Mouse (Mus musculus) embryonic facial prominence, embryonic 13.5 days (tissue): ENCODE measurements around the gene Foxp1. TPM values are rescaled to one million over a fixed set of nuclear protein-coding genes. Genes with fewer than 3 reads are reported as not detected.

Source experiments
- ATAC-seq: fragments of 200-750 bp; cut with Nextera tagmentation; 2 replicates; pipeline ENCODE4 v1.8.0; 2017; ENCODE audit warnings: low read depth; ENCODE audit not compliant: insufficient number of reproducible peaks, insufficient read depth, low FRiP score, low TSS enrichment
- H3K27ac ChIP-seq: fragments of 300-500 bp; sonication (generic); 2 replicates; pipeline ENCODE4 v1.5.1; 2015; ENCODE audit warnings: moderate library complexity, mild to moderate bottlenecking, inconsistent platforms
- H3K27me3 ChIP-seq: fragments of 300-500 bp; sonication (generic); 2 replicates; pipeline ENCODE4 v1.6.1; 2015; ENCODE audit warnings: mild to moderate bottlenecking, inconsistent platforms
- H3K36me3 ChIP-seq: fragments of 300-500 bp; sonication (generic); 2 replicates; pipeline ENCODE4 v1.6.1; 2015; ENCODE audit warnings: mild to moderate bottlenecking, inconsistent platforms
- H3K4me1 ChIP-seq: fragments of 300-500 bp; sonication (generic); 2 replicates; pipeline ENCODE4 v1.6.1; 2015; ENCODE audit warnings: inconsistent platforms
- H3K4me2 ChIP-seq: fragments of 300-500 bp; sonication (generic); 2 replicates; pipeline ENCODE4 v1.6.1; 2015; ENCODE audit warnings: moderate library complexity, mild to moderate bottlenecking, inconsistent platforms
- H3K4me3 ChIP-seq: fragments of 300-500 bp; sonication (generic); 2 replicates; pipeline ENCODE4 v1.5.1; 2015; ENCODE audit warnings: mild to moderate bottlenecking, inconsistent platforms
- H3K9ac ChIP-seq: fragments of 300-500 bp; sonication (generic); 2 replicates; pipeline ENCODE4 v1.6.1; 2015; ENCODE audit warnings: mild to moderate bottlenecking, inconsistent platforms
- H3K9me3 ChIP-seq: fragments of 300-500 bp; sonication (generic); 2 replicates; pipeline ENCODE4 v1.6.1; 2016; ENCODE audit warnings: inconsistent platforms
- WGBS: fragments of 180-500 bp; shearing (Covaris S2); methylation state at CpG from one replicate; pipeline ENCODE4 v1.1.7; 2015; ENCODE audit warnings: mixed read lengths; 5-methylcytosine and 5-hydroxymethylcytosine counted together
- polyA plus RNA-seq: library from polyadenylated mRNA; unstranded; fragments of >200 nt; fragmentation: Nextera tagmentation; extraction: Ambion mirVana; gene quantifications from 2 replicates; pipeline ENCODE4 v1.2.1, GENCODE M21; 2015

Gene Foxp1
- polyA plus RNA-seq, 1 experiment from 2014 or later: 66.7 TPM

DNA sequence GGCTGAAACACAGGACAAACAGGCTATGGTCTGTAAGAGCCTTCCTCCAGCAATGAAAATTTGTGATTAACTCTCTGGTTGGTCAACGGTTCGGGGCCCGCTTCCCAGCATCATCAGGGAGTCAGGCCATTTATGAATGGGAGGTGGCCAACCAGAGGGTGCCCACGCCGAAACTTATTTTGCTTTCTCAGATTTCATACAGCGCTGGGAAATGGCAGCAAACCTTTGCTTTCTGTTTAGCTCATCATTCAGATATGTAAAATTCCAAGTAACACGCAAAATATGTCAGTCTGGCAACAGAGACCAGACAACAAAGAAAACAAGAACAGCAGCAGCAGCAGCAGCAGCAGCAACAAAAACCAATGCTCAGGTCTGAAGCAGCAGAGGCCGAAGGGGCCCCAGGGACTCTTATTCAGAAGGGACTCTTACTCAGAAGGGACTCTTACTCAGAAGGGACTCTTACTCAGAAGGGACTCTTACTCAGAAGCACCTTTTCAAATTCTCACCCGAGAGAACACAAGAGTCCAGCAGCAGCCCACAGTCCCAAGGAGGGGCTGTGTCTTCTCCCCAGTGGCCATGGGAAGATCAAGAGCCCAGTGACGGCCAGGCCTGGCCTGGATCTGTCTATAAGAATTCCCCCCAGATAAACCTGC is 391.6 kb downstream of the Foxp1 start:
- Histone ChIP-seq H3K4me1 (peaks cover 12% of the 10 kb centered on the region), H3K27me3 (peaks cover 6% of the 10 kb centered on the region), H3K27ac (no peak overlapping the region), H3K4me2 (no peak overlapping the region), H3K9me3 (no peaks in the 10 kb centered on the region), H3K4me3 (no peak overlapping the region), H3K36me3 (no peaks in the 10 kb centered on the region), H3K9ac (no peak overlapping the region)
- no peak for ATAC-seq
- WGBS: 54% methylated on average over 10 of the region's 10 CpGs

DNA sequence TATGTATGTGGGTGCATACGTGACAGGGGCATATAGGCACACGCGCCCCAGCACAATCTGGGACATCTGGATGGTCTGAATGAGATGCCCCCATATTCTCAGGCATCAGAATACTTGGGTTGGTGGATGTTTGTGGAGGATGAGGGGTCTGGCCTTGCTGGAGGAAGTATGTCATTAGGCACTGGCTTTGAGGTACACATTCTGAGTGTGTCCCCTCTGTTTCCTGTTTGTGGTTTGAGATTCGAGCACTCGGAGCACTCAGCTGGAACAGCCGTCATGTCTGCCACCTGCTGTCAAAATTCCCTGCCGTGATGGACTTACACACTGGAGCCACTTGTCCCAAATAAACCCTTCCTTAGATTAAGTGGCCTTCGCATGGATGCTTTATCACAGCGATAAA is 395.8 kb downstream of the Foxp1 start:
- Histone ChIP-seq H3K9ac (no peak overlapping the region), H3K36me3 (no peaks in the 10 kb centered on the region), H3K4me3 (no peak overlapping the region), H3K27ac (no peak overlapping the region), H3K4me1 (peaks cover 9% of the 10 kb centered on the region; the same call in 1 of the 2 replicates), H3K27me3 (peaks cover 2% of the 10 kb centered on the region), H3K9me3 (no peaks in the 10 kb centered on the region), H3K4me2 (no peak overlapping the region)
- ATAC-seq: no peak
- 82% methylated on average over 9 of the region's 9 CpGs for WGBS

DNA sequence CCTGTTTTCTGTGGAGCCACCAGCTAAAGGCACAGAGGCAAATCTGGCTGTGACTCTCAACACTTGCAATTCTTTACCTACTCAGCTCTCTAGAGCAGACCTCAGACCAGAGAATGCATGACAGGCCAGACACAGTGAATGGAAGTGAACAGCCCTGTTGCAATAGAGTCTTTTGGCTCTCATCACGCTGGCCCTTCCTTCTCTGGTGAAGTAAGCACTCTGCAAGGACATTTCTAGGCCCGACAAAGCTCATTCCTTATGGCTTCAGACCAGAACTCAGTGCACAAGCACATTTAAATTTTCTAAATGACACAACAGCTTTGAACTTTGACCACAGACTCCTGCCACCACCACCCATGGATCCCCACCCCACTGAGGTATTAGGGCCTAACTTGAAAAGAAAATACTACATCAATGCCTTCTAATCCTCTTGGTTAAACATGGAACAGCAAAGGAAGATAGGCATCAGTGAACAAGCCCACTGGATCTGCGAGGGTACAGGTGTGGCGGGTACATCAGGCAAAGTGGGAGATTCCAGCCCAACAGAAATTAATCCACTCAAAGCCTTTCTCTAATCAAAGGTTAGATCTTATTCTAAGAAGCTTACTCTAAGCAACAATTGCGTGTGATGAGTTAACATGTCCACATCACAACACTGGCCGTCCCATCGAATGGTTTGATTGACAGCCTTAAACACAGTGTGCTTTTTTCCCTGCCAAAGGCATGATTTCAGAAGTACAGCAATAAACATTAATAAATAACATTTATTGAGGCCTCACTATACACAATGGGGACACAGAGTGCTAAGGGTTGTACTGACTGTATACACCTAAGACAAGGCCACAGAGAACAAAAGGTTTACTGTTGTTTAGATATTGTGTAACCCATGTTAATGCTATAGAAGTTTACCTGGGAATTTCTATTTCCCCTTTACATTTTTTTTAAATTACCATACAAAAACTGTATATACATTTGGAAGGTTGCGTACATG is 401.4 kb downstream of the Foxp1 start:
- Histone ChIP-seq H3K36me3 (no peaks in the 10 kb centered on the region), H3K9me3 (no peaks in the 10 kb centered on the region), H3K4me1 (peaks cover 4% of the 10 kb centered on the region), H3K27me3 (no peaks in the 10 kb centered on the region), H3K4me3 (no peak overlapping the region), H3K4me2 (no peak overlapping the region), H3K27ac (no peak overlapping the region), H3K9ac (no peak overlapping the region)
- no peak for ATAC-seq
- WGBS: 87% methylated on average over 8 of the region's 8 CpGs

DNA sequence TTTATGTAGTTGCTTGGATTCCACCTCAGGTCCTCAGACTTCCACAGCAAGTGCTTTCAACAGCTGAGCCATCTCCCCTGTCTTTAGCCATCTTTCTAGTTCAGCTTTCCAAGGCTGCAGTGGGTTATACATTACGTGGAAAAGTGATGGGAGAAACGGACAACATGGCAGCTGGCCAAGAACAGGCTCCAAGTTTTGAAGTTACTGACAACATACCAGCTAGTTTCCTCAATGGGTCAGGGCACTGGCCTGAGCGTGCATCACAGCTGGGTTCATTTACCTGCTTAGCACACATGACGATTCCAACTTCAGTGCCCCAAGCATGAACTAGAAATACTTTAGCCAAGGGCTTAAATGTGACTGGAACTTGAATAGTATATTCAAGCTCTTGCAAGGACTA is 404.0 kb downstream of the Foxp1 start:
- Histone ChIP-seq H3K9me3 (no peaks in the 10 kb centered on the region), H3K4me2 (no peak overlapping the region), H3K9ac (no peak overlapping the region), H3K4me3 (no peak overlapping the region), H3K27ac (no peak overlapping the region), H3K4me1 (peaks cover 4% of the 10 kb centered on the region), H3K27me3 (no peaks in the 10 kb centered on the region), H3K36me3 (no peaks in the 10 kb centered on the region)
- 46% methylated on average over 4 of the region's 4 CpGs for WGBS
- ATAC-seq: no peak

GRCm38 (mm10) chr6:99117411-99117810 is 405.1 kb downstream of the Foxp1 start:
- ATAC-seq: no peak
- WGBS: 90% methylated on average over 1 of the region's 1 CpGs
- no peaks in the 10 kb centered on the region for H3K9me3 ChIP-seq

GRCm38 (mm10) chr6:99111856-99112255 is 410.7 kb downstream of the Foxp1 start:
- ATAC-seq: no peak
- Histone ChIP-seq H3K36me3 (no peaks in the 10 kb centered on the region), H3K9ac (no peak overlapping the region), H3K27me3 (no peaks in the 10 kb centered on the region), H3K4me2 (no peak overlapping the region), H3K9me3 (no peaks in the 10 kb centered on the region), H3K4me1 (no peaks in the 10 kb centered on the region), H3K27ac (no peak overlapping the region), H3K4me3 (no peak overlapping the region)
- whole genome bisulfite sequencing: 51% methylated on average over 4 of the region's 4 CpGs

More at GRCm38 (mm10) chr6:99117411-99117810, 405.1 kb downstream of the Foxp1 start:
- Histone ChIP-seq H3K9ac (no peak overlapping the region), H3K27me3 (no peaks in the 10 kb centered on the region), H3K4me3 (no peak overlapping the region), H3K4me1 (peaks cover 4% of the 10 kb centered on the region), H3K36me3 (no peaks in the 10 kb centered on the region), H3K4me2 (no peak overlapping the region), H3K27ac (no peak overlapping the region)

GRCm38 (mm10) chr6:99108417-99108816 is 414.1 kb downstream of the Foxp1 start:
- WGBS: 73% methylated on average over 4 of the region's 4 CpGs
- H3K4me2 ChIP-seq: no peak overlapping the region
- H3K27me3 ChIP-seq: 0 out of 2 replicates have a peak, but pooled peaks cover 7% of the 10 kb centered on the region
- 0 out of 2 replicates have a peak, but pooled peaks cover 2% of the 10 kb centered on the region for H3K4me1 ChIP-seq
- H3K27ac ChIP-seq: no peak overlapping the region
- no peaks in the 10 kb centered on the region for H3K36me3 ChIP-seq
- no peak for ATAC-seq
- H3K9me3 ChIP-seq: no peaks in the 10 kb centered on the region
- no peak overlapping the region for H3K9ac ChIP-seq
- no peak overlapping the region for H3K4me3 ChIP-seq

DNA sequence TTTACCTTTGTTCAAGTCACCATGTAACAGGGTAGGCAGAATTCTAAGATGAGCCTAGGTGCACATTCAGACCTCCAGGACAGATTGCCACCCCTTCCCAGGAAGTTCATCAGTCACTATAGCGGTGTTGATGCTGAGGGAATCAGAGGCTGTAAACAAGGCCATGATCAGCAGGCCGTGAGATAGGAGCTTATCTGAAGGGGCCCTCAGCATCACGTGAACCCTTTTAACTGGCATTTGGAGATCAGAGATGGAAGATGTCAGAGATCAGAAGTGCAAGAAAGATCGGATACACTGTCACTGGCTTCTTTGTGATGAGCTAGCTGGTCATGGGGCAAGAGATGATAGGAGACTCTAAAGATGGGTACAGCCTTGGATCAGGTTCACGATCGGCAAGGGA is 414.8 kb downstream of the Foxp1 start:
- ATAC-seq: no peak
- Histone ChIP-seq H3K27me3 (0 out of 2 replicates have a peak, but pooled peaks cover 7% of the 10 kb centered on the region), H3K4me3 (no peak overlapping the region)

DNA sequence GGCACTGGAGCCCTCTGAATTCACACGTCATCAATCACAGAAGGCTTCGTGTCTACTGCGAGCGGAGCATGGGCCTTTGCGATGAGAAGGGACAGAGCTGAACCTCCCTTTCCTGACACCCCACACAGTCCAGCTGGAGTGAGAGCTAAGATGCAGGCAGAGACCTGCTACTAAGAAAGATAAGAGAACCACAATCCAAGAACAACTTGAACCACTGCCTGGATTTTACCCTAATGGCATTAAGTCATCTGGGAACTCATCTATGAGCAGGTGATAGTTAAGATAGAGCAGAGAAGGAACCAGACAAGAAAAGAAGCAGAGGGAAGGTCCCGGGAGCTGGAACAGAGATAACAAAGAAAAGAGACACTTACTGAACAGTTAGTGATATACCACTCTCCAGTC is 415.4 kb downstream of the Foxp1 start:
- H3K4me3 ChIP-seq: no peak overlapping the region
- H3K4me1 ChIP-seq: 0 out of 2 replicates have a peak, but pooled peaks cover 2% of the 10 kb centered on the region
- no peak overlapping the region for H3K9ac ChIP-seq
- 0 out of 2 replicates have a peak, but pooled peaks cover 7% of the 10 kb centered on the region for H3K27me3 ChIP-seq
- no peaks in the 10 kb centered on the region for H3K36me3 ChIP-seq
- WGBS: 94% methylated on average over 6 of the region's 6 CpGs
- no peak overlapping the region for H3K4me2 ChIP-seq
- no peak overlapping the region for H3K27ac ChIP-seq
- no peaks in the 10 kb centered on the region for H3K9me3 ChIP-seq
- no peak for ATAC-seq

More for the DNA sequence above, 414.8 kb downstream of the Foxp1 start:
- 0 out of 2 replicates have a peak, but pooled peaks cover 2% of the 10 kb centered on the region for H3K4me1 ChIP-seq
- no peak overlapping the region for H3K4me2 ChIP-seq
- no peak overlapping the region for H3K9ac ChIP-seq
- no peak overlapping the region for H3K27ac ChIP-seq
- H3K36me3 ChIP-seq: no peaks in the 10 kb centered on the region
- no peaks in the 10 kb centered on the region for H3K9me3 ChIP-seq
- 92% methylated on average over 6 of the region's 6 CpGs for WGBS

GRCm38 (mm10) chr6:99105979-99106378 is 416.5 kb downstream of the Foxp1 start:
- H3K27me3 ChIP-seq: 0 out of 2 replicates have a peak, but pooled peaks cover 7% of the 10 kb centered on the region
- no peak overlapping the region for H3K9ac ChIP-seq
- ATAC-seq: no peak
- H3K4me2 ChIP-seq: no peak overlapping the region
- WGBS: 85% methylated on average over 4 of the region's 4 CpGs
- no peak overlapping the region for H3K27ac ChIP-seq
- H3K4me3 ChIP-seq: no peak overlapping the region
- no peaks in the 10 kb centered on the region for H3K9me3 ChIP-seq
- no peaks in the 10 kb centered on the region for H3K36me3 ChIP-seq
- H3K4me1 ChIP-seq: peaks cover 11% of the 10 kb centered on the region

DNA sequence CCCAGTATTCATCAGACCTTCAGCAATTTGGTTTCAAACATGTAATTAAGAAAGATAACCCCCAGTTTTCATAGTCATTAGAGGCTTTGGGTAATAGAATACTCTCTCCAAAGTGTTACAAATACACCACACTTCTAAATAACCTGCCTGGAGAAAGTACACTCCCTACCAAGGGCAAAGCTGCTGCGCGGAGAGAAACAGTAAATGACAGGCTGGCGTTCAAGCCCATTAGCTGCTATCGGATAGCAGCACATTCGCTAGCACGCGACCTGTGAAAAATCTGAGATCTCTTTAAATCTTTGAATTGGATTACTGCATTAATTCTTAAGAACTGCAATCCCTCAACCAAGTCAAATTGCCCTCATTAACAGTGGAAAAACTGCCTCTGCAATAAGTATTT is 418.1 kb downstream of the Foxp1 start:
- Histone ChIP-seq H3K4me3 (no peak overlapping the region), H3K9ac (no peak overlapping the region), H3K27ac (no peak overlapping the region), H3K4me2 (no peak overlapping the region), H3K9me3 (no peaks in the 10 kb centered on the region), H3K27me3 (0 out of 2 replicates have a peak, but pooled peaks cover 7% of the 10 kb centered on the region), H3K4me1 (peaks cover 11% of the 10 kb centered on the region), H3K36me3 (no peaks in the 10 kb centered on the region)
- 66% methylated on average over 7 of the region's 7 CpGs for WGBS
- no peak for ATAC-seq
